Mouse (Mus musculus) layer of hippocampus, adult 9-10 months (tissue): ENCODE measurements around the gene Dhx16.
"Not testable (repeated sequence)": the region's sequence is repeated elsewhere in the genome, so short reads cannot be mapped to it uniquely, and the experiment has no call there.

ENCODE experiments used
- DNase-seq: peaks from one replicate; pipeline ENCODE4 v3.0.0; 2022; ENCODE audit warnings: low spot score

Gene Dhx16

DNA sequence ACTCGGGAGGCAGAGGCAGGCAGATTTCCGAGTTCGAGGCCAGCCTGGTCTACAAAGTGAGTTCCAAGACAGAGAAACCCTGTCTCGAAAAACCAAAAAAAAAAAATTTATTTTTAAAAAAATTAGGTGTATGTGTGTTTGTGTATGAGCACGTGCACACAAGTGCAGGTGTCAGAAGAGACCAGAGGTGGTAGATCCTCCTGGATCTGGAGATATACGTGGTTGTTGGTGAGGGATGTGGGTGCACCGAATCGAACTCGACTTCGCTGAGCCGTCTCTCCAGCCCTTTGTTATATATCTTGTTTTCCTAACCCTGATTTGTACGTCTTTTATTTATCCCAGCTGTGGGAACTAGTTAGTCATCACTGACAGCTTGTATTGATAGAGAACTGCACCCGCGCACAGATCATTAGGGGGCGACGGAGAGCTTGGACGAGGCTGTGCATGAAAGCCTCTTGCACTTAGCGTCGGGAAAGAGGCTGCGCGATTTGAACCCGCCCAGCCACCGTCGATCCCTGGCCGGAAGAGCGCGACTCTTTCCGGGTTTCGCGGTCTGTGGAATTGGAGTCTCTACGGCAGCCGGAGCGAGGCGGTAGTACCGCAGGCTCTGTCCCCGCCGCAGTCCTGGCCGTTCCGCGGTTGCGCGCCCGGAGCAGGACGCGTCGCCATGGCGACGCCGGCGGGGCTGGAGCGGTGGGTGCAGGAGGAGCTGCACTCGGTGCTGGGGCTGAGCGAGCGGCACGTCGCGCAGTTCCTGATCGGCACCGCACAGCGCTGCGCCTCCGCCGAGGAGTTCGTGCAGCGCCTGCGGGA, at the start of gene Dhx16:
Dhx16 (plus strand) TSS at position 575 of the 813 bp plus-strand sequence.
- peak; percentile 93 for DNase-seq

GRCm38 (mm10) chr17:35832400-35833238, 47.0 kb upstream of the Dhx16 start:
- DNase-seq, result no peak

- DNase-seq, result no peak
These were observed 46.3 kb upstream of the Dhx16 start for GRCm38 (mm10) chr17:35833239-35833751.

- DNase-seq, result no peak
These were observed 45.7 kb upstream of the Dhx16 start for GRCm38 (mm10) chr17:35833894-35834293.

GRCm38 (mm10) chr17:35834696-35835422, 44.8 kb upstream of the Dhx16 start:
- DNase-seq, result no peak

DNA sequence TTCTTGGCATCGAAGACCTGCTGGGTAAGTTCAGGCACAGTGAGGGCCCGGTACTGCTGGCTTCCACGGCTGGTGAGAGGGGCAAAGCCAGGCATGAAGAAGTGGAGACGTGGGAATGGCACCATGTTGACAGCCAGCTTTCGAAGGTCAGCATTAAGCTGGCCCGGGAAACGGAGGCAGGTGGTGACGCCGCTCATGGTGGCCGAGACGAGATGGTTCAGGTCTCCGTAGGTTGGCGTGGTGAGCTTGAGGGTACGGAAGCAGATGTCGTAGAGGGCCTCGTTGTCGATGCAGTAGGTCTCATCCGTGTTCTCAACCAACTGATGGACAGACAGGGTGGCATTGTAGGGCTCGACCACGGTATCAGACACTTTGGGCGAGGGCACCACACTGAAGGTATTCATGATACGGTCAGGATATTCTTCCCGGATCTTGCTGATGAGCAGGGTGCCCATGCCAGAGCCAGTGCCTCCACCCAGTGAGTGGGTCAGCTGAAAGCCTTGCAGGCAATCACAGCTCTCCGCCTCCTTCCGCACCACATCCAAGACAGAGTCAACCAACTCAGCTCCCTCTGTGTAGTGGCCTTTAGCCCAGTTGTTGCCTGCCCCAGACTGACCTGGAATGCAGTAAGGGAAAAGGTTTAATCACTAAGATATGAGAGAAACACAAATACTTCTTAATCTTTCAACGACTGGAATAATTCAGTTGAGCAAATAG, 44.0 kb upstream of the Dhx16 start:
- no peak for DNase-seq

- DNase-seq, result peak; percentile 95
These were observed 43.2 kb upstream of the Dhx16 start for GRCm38 (mm10) chr17:35836178-35836965.

DNA sequence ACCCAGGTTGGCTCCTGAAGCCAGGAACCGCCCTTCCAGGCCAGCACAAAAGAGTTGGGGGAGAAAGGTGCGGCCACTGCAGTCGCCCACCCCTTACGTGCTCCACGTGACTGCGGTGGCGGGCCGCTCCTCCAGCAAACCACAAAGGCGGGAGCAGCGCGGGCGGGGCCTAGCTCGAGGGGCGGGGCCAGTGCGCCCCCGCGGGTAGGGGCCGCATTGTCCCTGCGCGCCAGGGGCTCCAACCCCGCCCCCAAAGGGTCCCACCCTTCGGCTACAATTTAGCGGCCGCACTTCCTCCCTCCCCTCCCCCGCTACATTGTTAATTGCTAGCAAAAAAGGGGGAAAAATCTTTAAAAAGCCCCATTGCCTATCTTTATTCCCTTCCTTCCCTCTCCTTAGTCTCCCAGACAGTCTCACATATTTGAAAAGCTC, 42.6 kb upstream of the Dhx16 start:
- DNase-seq, result no peak

- no peak for DNase-seq
These were observed 42.1 kb upstream of the Dhx16 start for GRCm38 (mm10) chr17:35837487-35837886.

- DNase-seq, result peak; percentile 86
These were observed 41.5 kb upstream of the Dhx16 start, which contains the start of gene Tubb5 for GRCm38 (mm10) chr17:35838122-35838544. Tubb5 (minus strand) TSS chr17:35838306.

- no peak for DNase-seq
These were observed 41.0 kb upstream of the Dhx16 start for GRCm38 (mm10) chr17:35838570-35838969.

- not testable (repeated sequence) for DNase-seq
These were observed 40.6 kb upstream of the Dhx16 start for GRCm38 (mm10) chr17:35839002-35839401.

- DNase-seq, result no peak
These were observed 39.1 kb upstream of the Dhx16 start for GRCm38 (mm10) chr17:35840561-35840960.

DNA sequence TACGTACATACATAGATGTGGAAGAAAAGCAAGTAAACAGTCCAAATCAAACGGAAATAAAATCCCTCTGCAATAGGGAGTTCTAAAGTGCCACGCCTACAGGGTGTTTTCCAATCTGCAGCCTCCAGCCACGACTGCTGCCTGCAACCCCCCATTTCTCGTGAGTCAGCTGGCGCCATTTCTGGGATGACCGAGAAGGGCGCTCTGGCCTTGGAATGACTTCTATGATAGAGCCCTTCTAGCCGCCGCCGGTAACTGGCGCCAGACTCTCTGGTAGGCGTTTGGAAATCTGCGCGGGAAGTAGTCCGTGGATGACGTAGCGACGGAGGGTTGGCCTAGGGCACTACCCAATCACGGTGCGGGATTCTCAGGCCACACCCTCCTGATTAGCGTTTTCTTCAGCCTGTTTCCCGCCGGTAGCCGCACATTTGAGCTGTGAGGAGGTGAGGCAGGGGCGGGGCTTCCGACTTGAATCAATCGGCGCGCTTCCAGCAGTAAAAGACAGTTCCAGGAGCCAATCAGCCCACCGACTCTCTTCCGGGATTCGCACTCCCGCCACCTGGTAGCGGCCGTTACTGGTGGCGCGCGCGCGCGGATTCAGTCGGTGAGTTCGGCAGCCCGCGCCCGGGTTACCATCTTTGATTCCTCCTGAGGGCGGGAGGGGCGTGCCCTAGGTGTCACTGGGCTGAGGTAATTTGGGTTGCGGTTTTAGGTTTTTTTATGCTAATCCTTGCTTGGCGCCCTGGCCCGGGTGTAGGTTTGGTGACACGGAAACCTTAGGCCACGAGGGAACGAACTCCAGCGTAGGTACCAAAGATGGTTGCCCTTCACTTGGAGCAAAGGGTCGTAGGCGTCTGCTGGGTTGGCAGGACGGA, 38.3 kb upstream of the Dhx16 start, which contains the start of gene Mdc1:
Mdc1 (plus strand) TSS at position 440 of the 875 bp plus-strand sequence.
- DNase-seq, result peak; percentile 99

DNA sequence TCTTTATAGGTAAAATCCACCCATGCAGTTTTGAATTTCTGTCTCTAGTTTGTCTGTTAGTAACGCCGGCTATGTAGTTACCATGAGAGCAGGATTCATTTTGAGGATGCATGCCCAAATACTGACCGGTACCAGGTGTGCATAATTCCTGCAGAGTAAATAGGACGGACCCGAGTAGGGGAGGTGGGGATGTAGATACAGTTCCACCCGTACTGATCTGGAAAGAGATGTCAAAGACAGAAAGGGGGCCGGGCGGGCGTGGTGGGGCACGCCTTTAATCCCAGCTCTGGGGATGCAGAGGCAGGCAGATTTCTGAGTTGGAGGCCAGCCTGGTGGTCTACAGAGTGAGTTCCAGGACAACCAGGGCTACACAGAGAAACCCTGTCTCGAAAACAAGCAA, 37.6 kb upstream of the Dhx16 start:
- no peak for DNase-seq

GRCm38 (mm10) chr17:35843514-35843913, 36.1 kb upstream of the Dhx16 start:
- no peak for DNase-seq

DNA sequence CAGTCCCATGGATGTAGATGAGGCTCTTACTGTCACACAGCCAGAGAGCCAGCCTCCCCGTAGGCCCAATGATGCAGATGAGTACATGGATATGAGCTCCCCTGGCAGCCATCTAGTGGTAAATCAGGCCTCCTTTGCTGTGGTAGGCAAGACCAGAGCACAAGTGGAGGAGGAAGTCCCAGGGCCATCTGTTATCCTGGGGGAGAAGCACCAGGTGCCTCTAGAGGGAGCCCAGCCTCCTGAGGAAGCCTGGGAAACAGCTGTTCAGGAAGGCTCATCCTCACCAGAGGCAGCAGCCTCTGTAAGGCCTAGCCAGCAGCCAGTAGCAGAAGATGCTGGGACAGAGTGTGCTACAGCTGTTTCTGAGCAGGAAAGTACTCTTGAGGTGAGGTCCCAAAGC, 31.5 kb upstream of the Dhx16 start:
- DNase-seq, result no peak

GRCm38 (mm10) chr17:35850974-35851373, 28.6 kb upstream of the Dhx16 start:
- no peak for DNase-seq

DNA sequence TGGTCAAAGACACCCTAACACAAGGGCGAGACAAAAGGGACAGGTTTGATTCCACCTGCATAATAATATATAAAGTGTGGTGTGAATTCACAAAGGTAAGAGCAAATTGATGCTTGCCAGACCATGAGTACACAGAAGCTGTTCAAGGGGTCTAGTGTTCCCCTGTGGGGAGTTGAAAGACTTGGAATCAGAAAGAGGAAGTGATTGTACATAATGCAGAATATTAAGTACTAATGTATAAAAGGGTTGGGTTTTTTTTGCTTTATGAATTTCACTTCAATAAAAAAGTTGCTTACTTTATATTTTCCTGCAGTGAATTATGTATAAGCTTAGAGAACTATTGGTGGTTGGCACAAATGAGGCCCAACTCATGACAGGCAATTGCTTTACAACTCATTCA, 20.2 kb upstream of the Dhx16 start:
- DNase-seq, result no peak
